Mouse (Mus musculus): ENCODE results near the gene Arsg. TPM values are rescaled to one million over a fixed set of nuclear protein-coding genes. Genes with fewer than 3 reads are reported as not detected.

The Arsg gene
- polyA plus RNA-seq, 1 experiment from 2014 or later: 2.9 TPM

GRCm38 (mm10) chr11:109544432-109544831, 71.3 kb downstream of the Arsg start:
- no peak overlapping the region for H3K4me2 ChIP-seq (ENCODE audit: low read depth, low read length)
- no peak for ATAC-seq (ENCODE audit: low read depth)
- 31% methylated on average over 7 of the region's 7 CpGs for WGBS

GRCm38 (mm10) chr11:109545265-109545664, 72.1 kb downstream of the Arsg start:
- WGBS: 73% methylated on average over 7 of the region's 7 CpGs
- H3K4me2 ChIP-seq (ENCODE audit: low read depth, low read length): no peak overlapping the region

More at GRCm38 (mm10) chr11:109544432-109544831, 71.3 kb downstream of the Arsg start:
- H3K9ac ChIP-seq (replicated peaks; ENCODE audit: low read depth, low read length): no peak overlapping the region
- no peaks in the 10 kb centered on the region for H3K9me3 ChIP-seq (ENCODE audit: control insufficient read depth, low read length)
- no peaks in the 10 kb centered on the region for H3K36me3 ChIP-seq (ENCODE audit: control insufficient read depth, insufficient read depth, low read length)
- H3K4me3 ChIP-seq (ENCODE audit: low read depth, low read length): no peak overlapping the region
- no peaks in the 10 kb centered on the region for H3K4me1 ChIP-seq (ENCODE audit: control insufficient read depth, insufficient read depth, low read length)
- H3K27me3 ChIP-seq (ENCODE audit: control insufficient read depth, insufficient read depth, low read length): no peaks in the 10 kb centered on the region
- H3K27ac ChIP-seq (ENCODE audit: low read depth, low read length): no peak overlapping the region

GRCm38 (mm10) chr11:109545700-109546143, 72.5 kb downstream of the Arsg start:
- H3K4me1 ChIP-seq (ENCODE audit: control insufficient read depth, insufficient read depth, low read length): no peaks in the 10 kb centered on the region
- H3K36me3 ChIP-seq (ENCODE audit: control insufficient read depth, insufficient read depth, low read length): no peaks in the 10 kb centered on the region
- H3K4me2 ChIP-seq (ENCODE audit: low read depth, low read length): no peak overlapping the region
- H3K9me3 ChIP-seq (ENCODE audit: control insufficient read depth, low read length): no peaks in the 10 kb centered on the region
- WGBS: 82% methylated on average over 12 of the region's 12 CpGs
- H3K4me3 ChIP-seq (ENCODE audit: low read depth, low read length): no peak overlapping the region
- ATAC-seq (ENCODE audit: low read depth): no peak
- no peak overlapping the region for H3K9ac ChIP-seq (replicated peaks; ENCODE audit: low read depth, low read length)
- H3K27ac ChIP-seq (ENCODE audit: low read depth, low read length): no peak overlapping the region
- H3K27me3 ChIP-seq (ENCODE audit: control insufficient read depth, insufficient read depth, low read length): no peaks in the 10 kb centered on the region

More at GRCm38 (mm10) chr11:109545265-109545664, 72.1 kb downstream of the Arsg start:
- no peak overlapping the region for H3K27ac ChIP-seq (ENCODE audit: low read depth, low read length)
- no peaks in the 10 kb centered on the region for H3K9me3 ChIP-seq (ENCODE audit: control insufficient read depth, low read length)
- no peak for ATAC-seq (ENCODE audit: low read depth)
- no peak overlapping the region for H3K9ac ChIP-seq (replicated peaks; ENCODE audit: low read depth, low read length)
- no peaks in the 10 kb centered on the region for H3K4me1 ChIP-seq (ENCODE audit: control insufficient read depth, insufficient read depth, low read length)
- no peaks in the 10 kb centered on the region for H3K36me3 ChIP-seq (ENCODE audit: control insufficient read depth, insufficient read depth, low read length)
- H3K4me3 ChIP-seq (ENCODE audit: low read depth, low read length): no peak overlapping the region
- H3K27me3 ChIP-seq (ENCODE audit: control insufficient read depth, insufficient read depth, low read length): no peaks in the 10 kb centered on the region

- WGBS: 67% methylated on average over 16 of the region's 16 CpGs
- no peak overlapping the region for H3K9ac ChIP-seq (replicated peaks; ENCODE audit: low read depth, low read length)
- no peak overlapping the region for H3K4me2 ChIP-seq (ENCODE audit: low read depth, low read length)
- H3K4me3 ChIP-seq (ENCODE audit: low read depth, low read length): no peak overlapping the region
- H3K9me3 ChIP-seq (ENCODE audit: control insufficient read depth, low read length): no peaks in the 10 kb centered on the region
- no peaks in the 10 kb centered on the region for H3K4me1 ChIP-seq (ENCODE audit: control insufficient read depth, insufficient read depth, low read length)
- H3K36me3 ChIP-seq (ENCODE audit: control insufficient read depth, insufficient read depth, low read length): no peaks in the 10 kb centered on the region
- no peak for ATAC-seq (ENCODE audit: low read depth)
- no peak overlapping the region for H3K27ac ChIP-seq (ENCODE audit: low read depth, low read length)
- no peaks in the 10 kb centered on the region for H3K27me3 ChIP-seq (ENCODE audit: control insufficient read depth, insufficient read depth, low read length)
These were observed 73.3 kb downstream of the Arsg start for GRCm38 (mm10) chr11:109546305-109547001.

- H3K9me3 ChIP-seq (ENCODE audit: control insufficient read depth, low read length): no peaks in the 10 kb centered on the region
- no peak overlapping the region for H3K4me2 ChIP-seq (ENCODE audit: low read depth, low read length)
- H3K36me3 ChIP-seq (ENCODE audit: control insufficient read depth, insufficient read depth, low read length): no peaks in the 10 kb centered on the region
- H3K27me3 ChIP-seq (ENCODE audit: control insufficient read depth, insufficient read depth, low read length): no peaks in the 10 kb centered on the region
- H3K4me1 ChIP-seq (ENCODE audit: control insufficient read depth, insufficient read depth, low read length): no peaks in the 10 kb centered on the region
- no peak overlapping the region for H3K4me3 ChIP-seq (ENCODE audit: low read depth, low read length)
- WGBS: 100% methylated on average over 1 of the region's 1 CpGs
- no peak overlapping the region for H3K27ac ChIP-seq (ENCODE audit: low read depth, low read length)
- ATAC-seq (ENCODE audit: low read depth): no peak
- no peak overlapping the region for H3K9ac ChIP-seq (replicated peaks; ENCODE audit: low read depth, low read length)
These were observed 74.5 kb downstream of the Arsg start for GRCm38 (mm10) chr11:109547652-109548051.

- no peak overlapping the region for H3K9ac ChIP-seq (replicated peaks; ENCODE audit: low read depth, low read length)
- 81% methylated on average over 5 of the region's 5 CpGs for WGBS
- H3K27me3 ChIP-seq (ENCODE audit: control insufficient read depth, insufficient read depth, low read length): no peaks in the 10 kb centered on the region
- no peak overlapping the region for H3K4me3 ChIP-seq (ENCODE audit: low read depth, low read length)
- H3K4me2 ChIP-seq (ENCODE audit: low read depth, low read length): no peak overlapping the region
- H3K4me1 ChIP-seq (ENCODE audit: control insufficient read depth, insufficient read depth, low read length): no peaks in the 10 kb centered on the region
- H3K9me3 ChIP-seq (ENCODE audit: control insufficient read depth, low read length): no peaks in the 10 kb centered on the region
- no peak for ATAC-seq (ENCODE audit: low read depth)
- H3K27ac ChIP-seq (ENCODE audit: low read depth, low read length): no peak overlapping the region
- H3K36me3 ChIP-seq (ENCODE audit: control insufficient read depth, insufficient read depth, low read length): no peaks in the 10 kb centered on the region
These were observed 76.6 kb downstream of the Arsg start for GRCm38 (mm10) chr11:109549599-109550290.

GRCm38 (mm10) chr11:109553921-109554320, 80.7 kb downstream of the Arsg start:
- Histone ChIP-seq H3K27me3 (ENCODE audit: control insufficient read depth, insufficient read depth, low read length) (no peaks in the 10 kb centered on the region), H3K9me3 (ENCODE audit: control insufficient read depth, low read length) (no peaks in the 10 kb centered on the region), H3K4me2 (ENCODE audit: low read depth, low read length) (no peak overlapping the region), H3K4me3 (ENCODE audit: low read depth, low read length) (no peak overlapping the region), H3K27ac (ENCODE audit: low read depth, low read length) (no peak overlapping the region), H3K36me3 (ENCODE audit: control insufficient read depth, insufficient read depth, low read length) (no peaks in the 10 kb centered on the region), H3K9ac (replicated peaks; ENCODE audit: low read depth, low read length) (no peak overlapping the region), H3K4me1 (ENCODE audit: control insufficient read depth, insufficient read depth, low read length) (no peaks in the 10 kb centered on the region)
- ATAC-seq (ENCODE audit: low read depth): no peak
- WGBS: 79% methylated on average over 4 of the region's 4 CpGs

- H3K4me3 ChIP-seq (ENCODE audit: low read depth, low read length): no peak overlapping the region
- ATAC-seq (ENCODE audit: low read depth): no peak
- H3K4me1 ChIP-seq (ENCODE audit: control insufficient read depth, insufficient read depth, low read length): no peaks in the 10 kb centered on the region
- 58% methylated on average over 3 of the region's 3 CpGs for WGBS
- no peaks in the 10 kb centered on the region for H3K36me3 ChIP-seq (ENCODE audit: control insufficient read depth, insufficient read depth, low read length)
- H3K27me3 ChIP-seq (ENCODE audit: control insufficient read depth, insufficient read depth, low read length): no peaks in the 10 kb centered on the region
- no peak overlapping the region for H3K4me2 ChIP-seq (ENCODE audit: low read depth, low read length)
- H3K9ac ChIP-seq (replicated peaks; ENCODE audit: low read depth, low read length): no peak overlapping the region
- H3K9me3 ChIP-seq (ENCODE audit: control insufficient read depth, low read length): no peaks in the 10 kb centered on the region
- no peak overlapping the region for H3K27ac ChIP-seq (ENCODE audit: low read depth, low read length)
These were observed 81.3 kb downstream of the Arsg start for GRCm38 (mm10) chr11:109554443-109554842.

- no peak overlapping the region for H3K4me3 ChIP-seq (ENCODE audit: low read depth, low read length)
- 91% methylated on average over 6 of the region's 6 CpGs for WGBS
- no peak overlapping the region for H3K27ac ChIP-seq (ENCODE audit: low read depth, low read length)
- H3K4me1 ChIP-seq (ENCODE audit: control insufficient read depth, insufficient read depth, low read length): no peaks in the 10 kb centered on the region
- H3K36me3 ChIP-seq (ENCODE audit: control insufficient read depth, insufficient read depth, low read length): no peaks in the 10 kb centered on the region
- H3K9me3 ChIP-seq (ENCODE audit: control insufficient read depth, low read length): no peaks in the 10 kb centered on the region
- no peak for ATAC-seq (ENCODE audit: low read depth)
- H3K9ac ChIP-seq (replicated peaks; ENCODE audit: low read depth, low read length): no peak overlapping the region
- H3K4me2 ChIP-seq (ENCODE audit: low read depth, low read length): no peak overlapping the region
- H3K27me3 ChIP-seq (ENCODE audit: control insufficient read depth, insufficient read depth, low read length): no peaks in the 10 kb centered on the region
These were observed 83.0 kb downstream of the Arsg start for GRCm38 (mm10) chr11:109556130-109556529.

Measured in neural tube, embryonic 14.5 days (tissue).